Mouse (Mus musculus) thymus, adult 2 months (tissue): ENCODE data around the gene Vps16.

Experiments
- CTCF ChIP-seq: fragments of 200-500 bp; IDR thresholded peaks from 2 replicates; pipeline ENCODE4 v1.5.1; 2012; ENCODE audit warnings: mild to moderate bottlenecking, control low read depth, low read length, moderate library complexity, borderline replicate concordance; ENCODE audit not compliant: control insufficient read depth, poor library complexity, insufficient read depth; ENCODE audit errors: extremely low read depth
- POLR2A ChIP-seq: fragments of 200-500 bp; IDR thresholded peaks from 2 replicates; pipeline ENCODE4 v1.6.1; 2012; ENCODE audit warnings: mild to moderate bottlenecking, low read length, control low read depth, moderate library complexity; ENCODE audit not compliant: control insufficient read depth, poor library complexity, insufficient read depth; ENCODE audit errors: extremely low read depth

GRCm38 (mm10) chr2:130476666-130477297 is 52.6 kb downstream of the Vps16 start:
- no peak for TF ChIP-seq CTCF
- TF ChIP-seq POLR2A: no peak
